Mouse (Mus musculus): ENCODE results near the gene Lsamp. TPM values are rescaled to one million over a fixed set of nuclear protein-coding genes. Genes with fewer than 3 reads are reported as not detected.
A peak's percentile ranks its signal among the peaks of the same experiment; 100 is the strongest.

Gene Lsamp
- total RNA-seq, 2 experiments from 2014 or later, result 1.8 to 2.6 TPM

- no peak for DNase-seq (ENCODE audit: low spot score in 2 of 2)
Observed at GRCm38 (mm10) chr16:41172839-41173238, 1188.7 kb downstream of the Lsamp start.

- DNase-seq (ENCODE audit: low spot score in 2 of 2), result no peak
Observed at GRCm38 (mm10) chr16:41179557-41179956, 1195.4 kb downstream of the Lsamp start.

- no peak for DNase-seq (ENCODE audit: low spot score in 2 of 2)
Observed at GRCm38 (mm10) chr16:41180867-41181266, 1196.7 kb downstream of the Lsamp start.

GRCm38 (mm10) chr16:41210055-41210454 lies 1225.9 kb downstream of the Lsamp start:
- no peak for DNase-seq (ENCODE audit: low spot score in 2 of 2)

- no peak for DNase-seq (ENCODE audit: low spot score in 2 of 2)
Observed at GRCm38 (mm10) chr16:41235829-41236228, 1251.7 kb downstream of the Lsamp start.

GRCm38 (mm10) chr16:41242841-41243240 lies 1258.7 kb downstream of the Lsamp start:
- DNase-seq (ENCODE audit: low spot score in 2 of 2), result no peak

- DNase-seq (ENCODE audit: low spot score in 2 of 2), result peak in 1 of 2 experiments; percentile 10
Observed at GRCm38 (mm10) chr16:41244711-41245110, 1260.5 kb downstream of the Lsamp start.

GRCm38 (mm10) chr16:41258145-41259035 lies 1274.2 kb downstream of the Lsamp start:
- peak in 1 of 2 experiments; percentile 60 for DNase-seq (ENCODE audit: low spot score in 2 of 2)

GRCm38 (mm10) chr16:41275999-41276671 lies 1292.0 kb downstream of the Lsamp start:
- no peak for DNase-seq (ENCODE audit: low spot score in 2 of 2)

GRCm38 (mm10) chr16:41317992-41318391 lies 1333.8 kb downstream of the Lsamp start:
- no peak for DNase-seq (ENCODE audit: low spot score in 2 of 2)

- no peak for DNase-seq (ENCODE audit: low spot score in 2 of 2)
Observed at GRCm38 (mm10) chr16:41343431-41343830, 1359.3 kb downstream of the Lsamp start.

- DNase-seq (ENCODE audit: low spot score in 2 of 2), result no peak
Observed at GRCm38 (mm10) chr16:41365138-41365537, 1381.0 kb downstream of the Lsamp start.

GRCm38 (mm10) chr16:41383702-41384101 lies 1399.5 kb downstream of the Lsamp start:
- no peak for DNase-seq (ENCODE audit: low spot score in 2 of 2)

- DNase-seq (ENCODE audit: low spot score in 2 of 2), result no peak
Observed at GRCm38 (mm10) chr16:41384288-41384687, 1400.1 kb downstream of the Lsamp start.

GRCm38 (mm10) chr16:41408850-41409249 lies 1424.7 kb downstream of the Lsamp start:
- DNase-seq (ENCODE audit: low spot score in 2 of 2), result no peak

- no peak for DNase-seq (ENCODE audit: low spot score in 2 of 2)
Observed at GRCm38 (mm10) chr16:41410671-41411070, 1426.5 kb downstream of the Lsamp start.

GRCm38 (mm10) chr16:41417363-41417762 lies 1433.2 kb downstream of the Lsamp start:
- DNase-seq (ENCODE audit: low spot score in 2 of 2), result no peak

- DNase-seq (ENCODE audit: low spot score in 2 of 2), result no peak
Observed at GRCm38 (mm10) chr16:41467391-41467790, 1483.2 kb downstream of the Lsamp start.

GRCm38 (mm10) chr16:41478694-41479093 lies 1494.5 kb downstream of the Lsamp start:
- no peak for DNase-seq (ENCODE audit: low spot score in 2 of 2)

GRCm38 (mm10) chr16:41481832-41482231 lies 1497.7 kb downstream of the Lsamp start:
- DNase-seq (ENCODE audit: low spot score in 2 of 2), result no peak

GRCm38 (mm10) chr16:41510915-41511552 lies 1526.9 kb downstream of the Lsamp start:
- DNase-seq (ENCODE audit: low spot score in 2 of 2), result no peak

GRCm38 (mm10) chr16:41521566-41521965 lies 1537.4 kb downstream of the Lsamp start:
- no peak for DNase-seq (ENCODE audit: low spot score in 2 of 2)
